7 mouse cellular contexts compared by ENCODE assay signal in the genomic region with DNA sequence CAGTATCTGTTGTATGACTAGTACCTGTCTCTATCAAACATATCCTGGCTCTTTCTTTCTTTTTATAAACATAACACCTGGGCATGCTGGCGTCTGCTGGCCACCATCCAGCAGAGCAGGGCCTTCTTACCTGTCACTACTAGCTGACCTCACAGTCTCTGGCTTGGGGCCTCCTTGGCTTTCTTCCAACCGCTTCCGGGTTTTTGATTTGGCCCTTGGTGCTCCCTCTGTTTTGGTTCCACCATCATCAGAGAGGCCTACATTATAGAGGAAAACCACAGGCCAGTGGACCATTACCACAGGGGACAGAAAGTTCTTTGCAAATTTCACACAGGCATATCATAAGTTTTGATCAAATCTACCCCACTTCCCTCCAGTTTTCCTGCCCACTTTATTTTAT.
"Had no signal": no experiment of that assay in that cellular context is flagged by ENCODE, and none has a peak within 500 bp of the region (broad histone marks: within the 10 kb centered on the region; RNA-seq: fewer than 3 reads in every experiment).

No protein-coding gene starts in this region.

- DNase-seq: kidney, postnatal 14 days; lung, adult 18-20 months; lung, postnatal 36 days; midbrain, embryonic 14.5 days; right cerebral cortex, postnatal 4 days; spleen, adult 18-20 months; thymus, postnatal 36 days had no signal
